Mouse (Mus musculus): Measurements from ENCODE around the gene Six2. TPM values are rescaled to one million over a fixed set of nuclear protein-coding genes. Genes with fewer than 3 reads are reported as not detected.
A peak's percentile ranks its signal among the peaks of the same experiment; 100 is the strongest.

Six2 gene
- polyA plus RNA-seq, 1 experiment from 2014 or later = 1.0 TPM

DNA sequence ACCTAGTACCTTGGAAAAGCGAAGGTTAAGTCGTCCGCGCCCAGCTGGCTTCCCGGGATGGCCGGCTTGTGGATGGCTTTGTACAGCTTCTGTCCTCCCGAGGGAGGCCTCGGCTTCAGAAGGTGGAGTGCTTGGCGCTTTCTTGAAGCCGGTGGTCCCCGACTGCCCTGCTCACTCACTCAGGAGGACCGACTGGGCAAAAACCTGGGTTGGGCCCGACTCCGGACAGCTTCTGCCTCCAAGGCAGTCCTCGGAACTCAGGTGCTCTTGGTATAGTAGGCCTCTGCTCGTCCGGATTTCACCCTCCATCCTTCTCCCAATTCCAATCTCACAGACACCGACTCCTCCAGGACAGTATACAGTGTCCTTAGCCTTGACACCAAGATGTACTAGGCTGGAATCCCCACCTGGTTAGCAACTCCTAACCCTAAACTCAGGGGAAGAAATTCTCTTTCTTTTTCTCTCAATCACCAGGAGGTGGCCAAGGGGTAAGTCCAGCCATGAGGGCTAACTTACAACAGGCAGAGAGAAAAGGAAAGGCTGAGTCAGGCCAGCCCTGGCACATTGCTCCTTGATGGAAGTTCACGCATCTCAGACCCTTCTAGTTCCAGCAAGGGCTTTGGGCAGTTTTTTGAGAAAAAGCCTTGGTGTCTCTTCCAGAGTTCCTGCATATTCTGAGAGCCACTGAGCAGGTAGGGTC is 7.1 kb downstream of the Six2 start:
- Histone ChIP-seq H3K36me3 (no peaks in the 10 kb centered on the region), H3K4me3 (no peak overlapping the region), H3K9me3 (no peaks in the 10 kb centered on the region), H3K27me3 (peaks cover 99% of the 10 kb centered on the region), H3K9ac (no peak overlapping the region), H3K4me2 (no peak overlapping the region), H3K27ac (no peak overlapping the region), H3K4me1 (replicated peaks) (peaks cover 8% of the 10 kb centered on the region)
- ATAC-seq (ENCODE audit: low FRiP score) = no peak
- WGBS = 2% methylated on average over 19 of the region's 19 CpGs

- Histone ChIP-seq H3K4me1 (replicated peaks) (peaks cover 8% of the 10 kb centered on the region), H3K27ac (no peak overlapping the region), H3K27me3 (peaks cover 99% of the 10 kb centered on the region), H3K4me3 (no peak overlapping the region), H3K36me3 (no peaks in the 10 kb centered on the region), H3K4me2 (no peak overlapping the region), H3K9me3 (no peaks in the 10 kb centered on the region), H3K9ac (no peak overlapping the region)
- ATAC-seq (ENCODE audit: low FRiP score) = no peak
- WGBS = 2% methylated on average over 21 of the region's 21 CpGs
Observed at GRCm38 (mm10) chr17:85680116-85680850, 7.8 kb downstream of the Six2 start.

- Histone ChIP-seq H3K27ac (no peak overlapping the region), H3K36me3 (no peaks in the 10 kb centered on the region), H3K9me3 (no peaks in the 10 kb centered on the region), H3K4me1 (replicated peaks) (peaks cover 8% of the 10 kb centered on the region), H3K4me2 (no peak overlapping the region), H3K9ac (no peak overlapping the region), H3K4me3 (no peak overlapping the region), H3K27me3 (peaks cover 99% of the 10 kb centered on the region)
- ATAC-seq (ENCODE audit: low FRiP score) = no peak
- 2% methylated on average over 15 of the region's 15 CpGs for WGBS
Observed at GRCm38 (mm10) chr17:85679651-85680050, 8.4 kb downstream of the Six2 start.

- Histone ChIP-seq H3K4me3 (0 out of 2 replicates have a peak overlapping the region, but pooled peaks have one; percentile 3), H3K9ac (0 out of 2 replicates have a peak overlapping the region, but pooled peaks have one; percentile 8), H3K9me3 (no peaks in the 10 kb centered on the region), H3K36me3 (no peaks in the 10 kb centered on the region), H3K27ac (no peak overlapping the region), H3K4me2 (peak overlapping the region; percentile 48), H3K27me3 (peaks cover 69% of the 10 kb centered on the region), H3K4me1 (replicated peaks) (peaks cover 9% of the 10 kb centered on the region)
- 2% methylated on average over 20 of the region's 20 CpGs for WGBS
- peak; percentile 83 for ATAC-seq (ENCODE audit: low FRiP score)
Observed at GRCm38 (mm10) chr17:85664618-85665320, 23.3 kb downstream of the Six2 start.

- Histone ChIP-seq H3K36me3 (no peaks in the 10 kb centered on the region), H3K27me3 (peaks cover 72% of the 10 kb centered on the region), H3K27ac (no peak overlapping the region), H3K4me3 (no peak overlapping the region), H3K4me1 (replicated peaks) (peaks cover 9% of the 10 kb centered on the region), H3K4me2 (peak overlapping the region; percentile 48), H3K9ac (0 out of 2 replicates have a peak overlapping the region, but pooled peaks have one; percentile 8), H3K9me3 (no peaks in the 10 kb centered on the region)
- 46% methylated on average over 2 of the region's 2 CpGs for WGBS
- no peak for ATAC-seq (ENCODE audit: low FRiP score)
Observed at GRCm38 (mm10) chr17:85664202-85664601, 23.9 kb downstream of the Six2 start.

DNA sequence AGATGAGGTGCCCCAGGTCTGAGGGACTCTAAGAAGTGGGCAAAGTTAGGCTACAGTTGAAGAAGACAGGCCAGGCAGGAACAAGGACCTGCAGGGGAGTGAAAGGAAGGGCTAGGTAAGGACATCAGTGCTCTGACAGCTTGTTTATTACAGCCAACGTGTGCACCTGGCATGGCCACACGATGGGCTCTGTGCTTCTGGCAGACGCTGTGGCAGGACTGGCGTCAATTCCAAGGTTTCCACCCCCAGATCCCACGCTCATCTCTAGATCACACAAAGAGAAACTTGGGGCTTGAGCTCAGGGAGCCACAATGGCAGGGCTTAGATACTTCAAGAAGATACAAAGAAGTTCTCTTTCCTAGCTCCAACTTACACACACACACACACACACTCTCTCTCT is 26.6 kb downstream of the Six2 start:
- Histone ChIP-seq H3K9ac (no peak overlapping the region), H3K4me1 (replicated peaks) (peaks cover 9% of the 10 kb centered on the region), H3K4me2 (no peak overlapping the region), H3K27ac (no peak overlapping the region), H3K4me3 (no peak overlapping the region), H3K27me3 (peaks cover 73% of the 10 kb centered on the region), H3K9me3 (no peaks in the 10 kb centered on the region), H3K36me3 (no peaks in the 10 kb centered on the region)
- WGBS = 64% methylated on average over 5 of the region's 5 CpGs
- no peak for ATAC-seq (ENCODE audit: low FRiP score)

GRCm38 (mm10) chr17:85660016-85660415 is 28.1 kb downstream of the Six2 start:
- no peak for ATAC-seq (ENCODE audit: low FRiP score)
- Histone ChIP-seq H3K9ac (no peak overlapping the region), H3K36me3 (no peaks in the 10 kb centered on the region), H3K9me3 (no peaks in the 10 kb centered on the region), H3K4me1 (replicated peaks) (peaks cover 6% of the 10 kb centered on the region; the same call in 1 of the 2 replicates), H3K27ac (no peak overlapping the region), H3K4me3 (no peak overlapping the region), H3K27me3 (peaks cover 62% of the 10 kb centered on the region), H3K4me2 (no peak overlapping the region)
- 86% methylated on average over 1 of the region's 1 CpGs for WGBS

DNA sequence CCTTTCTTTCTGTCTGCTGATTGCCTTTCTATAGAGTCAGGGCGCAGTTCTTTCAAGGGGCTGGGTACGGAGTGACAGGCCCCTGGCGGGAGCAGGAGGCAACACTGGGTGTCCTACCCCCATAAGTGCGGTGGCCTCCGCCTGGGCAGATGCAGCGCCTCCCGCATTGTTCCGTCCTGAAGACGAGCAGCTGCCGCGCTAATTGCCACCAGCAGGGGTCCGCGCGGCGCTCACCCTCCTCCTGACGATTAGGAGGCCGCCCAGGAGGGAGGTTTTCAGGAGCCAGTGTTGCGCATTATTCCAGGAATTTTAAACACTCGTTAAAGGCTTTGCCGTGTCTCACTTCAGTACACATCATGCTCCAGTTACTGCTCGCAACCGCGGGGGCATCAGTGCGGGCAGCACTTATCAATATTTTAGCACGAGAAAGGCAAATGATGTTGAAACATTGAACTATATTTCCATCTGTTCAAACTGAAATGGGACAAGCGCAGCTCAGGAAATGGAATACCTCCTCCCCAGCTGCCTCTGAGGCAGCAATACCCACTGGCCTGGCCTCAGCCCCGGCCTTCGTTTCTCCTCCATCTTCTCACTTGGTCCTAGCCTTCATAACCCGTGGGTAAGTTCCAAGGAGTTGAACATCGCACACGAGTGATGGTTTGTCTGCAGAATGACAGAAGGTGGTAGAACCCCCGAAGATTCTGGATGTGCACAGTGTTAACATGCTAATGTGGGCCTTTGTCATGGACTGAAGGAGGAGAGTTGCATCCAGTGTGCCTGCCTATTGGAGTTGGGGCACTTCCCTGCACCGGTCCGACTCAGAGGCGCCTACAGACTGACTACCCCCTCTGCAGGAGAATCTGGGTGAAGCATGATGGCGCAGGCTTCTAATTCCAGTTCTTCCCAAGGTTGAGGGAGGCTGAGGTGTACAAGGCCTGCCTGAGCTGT is 42.1 kb downstream of the Six2 start:
- peak overlapping the region; percentile 34 for H3K4me3 ChIP-seq
- WGBS = 1% methylated on average over 36 of the region's 36 CpGs
- H3K4me1 ChIP-seq (replicated peaks) = peaks cover 15% of the 10 kb centered on the region
- peaks cover 97% of the 10 kb centered on the region for H3K27me3 ChIP-seq
- peak overlapping the region; percentile 64 for H3K4me2 ChIP-seq
- H3K36me3 ChIP-seq = no peaks in the 10 kb centered on the region
- H3K9me3 ChIP-seq = no peaks in the 10 kb centered on the region
- peak; percentile 87 for ATAC-seq (ENCODE audit: low FRiP score)
- peak overlapping the region; percentile 32; the same call in 1 of the 2 replicates for H3K27ac ChIP-seq
- peak overlapping the region; percentile 67 for H3K9ac ChIP-seq

DNA sequence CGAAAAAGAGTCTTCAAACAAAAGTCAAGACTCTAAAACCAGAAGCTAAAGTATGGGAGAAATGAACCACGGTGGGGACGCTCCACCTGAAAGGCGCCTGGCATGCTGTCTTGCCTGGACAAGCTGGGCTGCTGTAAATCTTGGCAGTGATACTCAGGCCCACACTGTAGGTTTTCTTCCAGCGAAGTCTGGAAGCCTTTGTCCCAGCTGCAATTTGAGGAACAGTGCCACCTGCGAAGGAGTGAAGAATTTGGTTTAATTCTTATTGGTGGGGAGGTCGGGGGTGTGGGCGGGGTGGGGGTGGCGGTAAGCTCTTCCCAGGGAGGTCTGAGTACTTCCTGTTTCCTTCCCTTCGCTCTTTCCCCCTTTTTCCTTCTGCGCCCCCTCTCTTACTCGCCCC is 42.8 kb downstream of the Six2 start:
- Histone ChIP-seq H3K4me1 (replicated peaks) (peaks cover 15% of the 10 kb centered on the region), H3K9me3 (no peaks in the 10 kb centered on the region), H3K27ac (peak overlapping the region; percentile 12; the same call in 1 of the 2 replicates), H3K36me3 (no peaks in the 10 kb centered on the region), H3K4me3 (peak overlapping the region; percentile 34), H3K4me2 (peak overlapping the region; percentile 64), H3K27me3 (peaks cover 96% of the 10 kb centered on the region), H3K9ac (peak overlapping the region; percentile 67)
- 13% methylated on average over 8 of the region's 12 CpGs for whole genome bisulfite sequencing
- ATAC-seq (ENCODE audit: low FRiP score) = peak; percentile 58

DNA sequence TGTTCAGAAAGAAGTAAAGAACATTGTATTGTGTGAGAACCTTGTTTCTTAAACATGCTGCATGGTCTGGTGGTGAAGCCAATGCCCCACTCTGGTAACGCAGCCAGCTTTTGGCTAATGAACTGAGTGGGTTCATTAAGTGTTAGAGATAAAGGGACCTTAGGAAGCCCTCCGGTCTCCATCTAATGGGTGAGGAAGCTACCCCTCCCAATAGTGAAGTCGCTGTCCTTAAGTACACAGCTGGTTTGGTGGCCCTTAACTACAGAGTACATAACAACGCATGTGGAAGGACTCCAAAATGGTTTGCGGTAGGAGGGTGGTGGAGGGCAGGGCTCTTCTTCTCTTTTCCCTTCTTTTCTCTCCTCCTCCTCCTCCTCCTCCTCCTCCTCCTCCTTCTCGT is 50.2 kb downstream of the Six2 start:
- Histone ChIP-seq H3K36me3 (no peaks in the 10 kb centered on the region), H3K27ac (no peak overlapping the region), H3K27me3 (peaks cover 79% of the 10 kb centered on the region), H3K9ac (no peak overlapping the region), H3K9me3 (no peaks in the 10 kb centered on the region), H3K4me2 (no peak overlapping the region), H3K4me3 (no peak overlapping the region), H3K4me1 (replicated peaks) (no peaks in the 10 kb centered on the region)
- 71% methylated on average over 6 of the region's 6 CpGs for whole genome bisulfite sequencing
- ATAC-seq (ENCODE audit: low FRiP score) = no peak
